Mouse (Mus musculus): ENCODE results near the gene Olfr1111. TPM values are rescaled to one million over a fixed set of nuclear protein-coding genes. Genes with fewer than 3 reads are reported as not detected.

Olfr1111 gene
- not detected in 2 replicates for polyA plus RNA-seq (2012; rRNA removed; ENCODE audit: low replicate concordance)

GRCm38 (mm10) chr2:87152524-87152923 is at the start of gene Olfr1111:
Gene Olfr1111 (minus strand): TSS chr2:87152624.

DNA sequence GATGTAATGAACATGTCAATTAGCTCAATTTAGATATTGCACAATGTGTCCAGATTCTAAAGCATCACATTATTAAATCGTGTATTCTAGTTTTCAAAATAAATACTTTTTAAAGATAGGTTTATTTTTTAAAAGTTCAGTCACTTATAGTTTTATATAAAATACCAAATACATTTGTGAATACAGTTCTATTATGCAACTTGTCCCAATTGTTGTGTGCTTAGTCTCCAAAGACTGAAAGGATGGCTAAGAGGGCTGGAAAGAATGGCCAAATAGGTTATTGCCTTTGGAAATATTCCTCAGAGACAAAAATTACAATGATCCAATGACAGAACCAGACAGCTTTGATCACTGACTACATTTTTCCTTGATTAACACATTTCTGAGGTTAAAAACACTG is 35.1 kb upstream of the Olfr1111 start, which contains the start of gene Olfr1112:
Olfr1112 (plus strand) TSS at position 301 of the 400 bp plus-strand sequence.

GRCm38 (mm10) chr2:87140200-87140599 is 12.2 kb downstream of the Olfr1111 start, which contains the start of gene Olfr1110:
Gene Olfr1110 (minus strand): TSS chr2:87140300.

DNA sequence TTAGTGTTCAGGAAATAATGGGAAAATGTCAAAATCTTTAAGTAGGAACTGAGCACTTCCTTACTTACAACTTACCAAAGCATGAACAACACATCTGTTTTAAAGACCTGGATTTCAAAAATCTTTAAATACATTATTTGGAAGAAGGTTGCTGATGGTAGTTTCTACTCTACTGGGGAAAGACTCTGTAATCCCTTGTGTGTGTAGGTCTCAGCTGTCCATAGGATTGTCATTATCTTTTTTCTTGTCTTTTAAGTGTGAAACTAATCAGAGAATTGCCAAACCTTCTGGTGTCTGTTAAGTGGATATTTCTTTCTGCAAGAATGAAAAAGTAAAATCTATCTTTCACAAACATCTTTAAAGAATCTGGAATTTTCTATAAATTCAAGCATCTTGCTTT is 38.0 kb downstream of the Olfr1111 start, which contains the start of gene Olfr259:
Olfr259 (minus strand) TSS at position 101 of the 400 bp plus-strand sequence.

Other genes starting within 250 kb of the Olfr1111 start
- not detected in 2 replicates for gene Olfr1098, start 228.1 kb downstream of the Olfr1111 start, polyA plus RNA-seq (2012; rRNA removed; ENCODE audit: low replicate concordance)
- not detected in 2 replicates for gene Olfr1099, start 191.9 kb downstream of the Olfr1111 start, polyA plus RNA-seq (2012; rRNA removed; ENCODE audit: low replicate concordance)
- gene Olfr1100, start 172.7 kb downstream of the Olfr1111 start, polyA plus RNA-seq (2012; rRNA removed; ENCODE audit: low replicate concordance), result not detected in 2 replicates
- gene Olfr1101, start 161.4 kb downstream of the Olfr1111 start, polyA plus RNA-seq (2012; rRNA removed; ENCODE audit: low replicate concordance), result not detected in 2 replicates
- gene Olfr1102, start 154.2 kb downstream of the Olfr1111 start, polyA plus RNA-seq (2012; rRNA removed; ENCODE audit: low replicate concordance), result not detected in 2 replicates
- not detected in 2 replicates for gene Olfr1104, start 125.5 kb downstream of the Olfr1111 start, polyA plus RNA-seq (2012; rRNA removed; ENCODE audit: low replicate concordance)
- not detected in 2 replicates for gene Olfr1105, start 116.1 kb downstream of the Olfr1111 start, polyA plus RNA-seq (2012; rRNA removed; ENCODE audit: low replicate concordance)
- not detected in 2 replicates for gene Olfr1106, start 100.4 kb downstream of the Olfr1111 start, polyA plus RNA-seq (2012; rRNA removed; ENCODE audit: low replicate concordance)
- gene Olfr1107, start 76.8 kb downstream of the Olfr1111 start, polyA plus RNA-seq (2012; rRNA removed; ENCODE audit: low replicate concordance), result not detected in 2 replicates
- not detected in 2 replicates for gene Olfr1109, start 56.6 kb downstream of the Olfr1111 start, polyA plus RNA-seq (2012; rRNA removed; ENCODE audit: low replicate concordance)
- not detected in 2 replicates for gene Olfr259, start 38.1 kb downstream of the Olfr1111 start, polyA plus RNA-seq (2012; rRNA removed; ENCODE audit: low replicate concordance)
- gene Olfr1110, start 12.3 kb downstream of the Olfr1111 start, polyA plus RNA-seq (2012; rRNA removed; ENCODE audit: low replicate concordance), result not detected in 2 replicates
- not detected in 2 replicates for gene Olfr1112, start 35.2 kb upstream of the Olfr1111 start, polyA plus RNA-seq (2012; rRNA removed; ENCODE audit: low replicate concordance)
- gene Olfr1113, start 56.3 kb upstream of the Olfr1111 start, polyA plus RNA-seq (2012; rRNA removed; ENCODE audit: low replicate concordance), result not detected in 2 replicates
- gene Olfr1115, start 95.4 kb upstream of the Olfr1111 start, polyA plus RNA-seq (2012; rRNA removed; ENCODE audit: low replicate concordance), result not detected in 2 replicates
- not detected in 2 replicates for gene Olfr1116, start 114.9 kb upstream of the Olfr1111 start, polyA plus RNA-seq (2012; rRNA removed; ENCODE audit: low replicate concordance)
- gene Olfr1118, start 155.0 kb upstream of the Olfr1111 start, polyA plus RNA-seq (2012; rRNA removed; ENCODE audit: low replicate concordance), result not detected in 2 replicates
- gene Olfr1120, start 202.2 kb upstream of the Olfr1111 start, polyA plus RNA-seq (2012; rRNA removed; ENCODE audit: low replicate concordance), result not detected in 2 replicates
- gene Olfr1121, start 217.3 kb upstream of the Olfr1111 start, polyA plus RNA-seq (2012; rRNA removed; ENCODE audit: low replicate concordance), result not detected in 2 replicates
- gene Olfr1122, start 233.2 kb upstream of the Olfr1111 start, polyA plus RNA-seq (2012; rRNA removed; ENCODE audit: low replicate concordance), result not detected in 2 replicates

Measured in duodenum, adult 2 months (tissue).